Mouse (Mus musculus) forelimb bud, embryonic 11.5 days (tissue): ENCODE measurements at regions not wholly inside any gene's neighbourhood (a gene's known extent, or its start where the extent isn't known, plus 50 kb on each side); places are given as distances from the start of the nearest gene placed in this dataset.
"Not testable (repeated sequence)": the region's sequence is repeated elsewhere in the genome, so short reads cannot be mapped to it uniquely, and the experiment has no call there.

Experiments used
- DNase-seq: peaks from one replicate; pipeline ENCODE4 v3.0.0-alpha.2; 2012; ENCODE audit warnings: low read depth, low spot score

DNA sequence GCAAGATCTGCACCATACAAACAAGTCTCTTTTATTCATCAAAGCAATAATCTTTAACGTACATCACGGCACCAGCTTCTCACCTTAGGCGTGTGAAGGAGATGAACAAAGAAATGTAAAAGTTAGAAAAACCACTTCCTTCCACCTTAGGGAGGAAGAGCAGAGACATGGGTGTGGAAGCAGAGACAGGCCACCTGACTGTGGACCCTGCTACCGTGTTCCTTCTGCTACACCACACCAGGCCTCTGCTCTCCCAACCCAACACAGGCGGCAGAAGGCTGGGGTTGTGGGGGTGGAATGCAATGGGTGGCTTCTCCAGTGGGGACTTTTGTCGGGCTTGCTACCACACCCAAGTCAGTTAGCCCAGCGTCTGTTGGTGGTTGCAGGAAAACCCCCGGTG is 540.2 kb upstream of the Gm10131 start:
- no peak for DNase-seq

DNA sequence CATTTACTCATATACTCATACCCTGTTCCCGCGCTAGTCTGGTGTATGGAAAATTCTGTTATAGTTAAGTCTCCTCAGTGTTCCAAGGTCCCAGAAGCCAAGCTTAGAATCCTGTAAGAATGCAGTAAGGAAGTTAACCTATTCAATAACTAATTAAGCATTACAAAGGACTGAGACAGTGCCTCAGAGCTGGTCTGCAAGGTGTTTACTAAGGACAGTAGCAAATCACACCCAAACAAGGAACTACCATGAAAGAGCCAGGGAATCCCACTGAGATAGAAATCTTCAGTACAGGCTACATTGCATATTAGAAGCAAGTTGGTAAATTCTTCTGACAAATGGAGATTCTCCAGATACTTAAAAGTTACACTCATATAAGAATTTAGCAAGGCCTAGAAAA is 516.7 kb upstream of the Gm10131 start:
- DNase-seq, result not testable (repeated sequence)

- no peak for DNase-seq
These were observed 514.1 kb upstream of the Gm10131 start for GRCm38 (mm10) chr8:34625670-34626069.

GRCm38 (mm10) chr8:34623783-34624182 is 512.2 kb upstream of the Gm10131 start:
- no peak for DNase-seq

DNA sequence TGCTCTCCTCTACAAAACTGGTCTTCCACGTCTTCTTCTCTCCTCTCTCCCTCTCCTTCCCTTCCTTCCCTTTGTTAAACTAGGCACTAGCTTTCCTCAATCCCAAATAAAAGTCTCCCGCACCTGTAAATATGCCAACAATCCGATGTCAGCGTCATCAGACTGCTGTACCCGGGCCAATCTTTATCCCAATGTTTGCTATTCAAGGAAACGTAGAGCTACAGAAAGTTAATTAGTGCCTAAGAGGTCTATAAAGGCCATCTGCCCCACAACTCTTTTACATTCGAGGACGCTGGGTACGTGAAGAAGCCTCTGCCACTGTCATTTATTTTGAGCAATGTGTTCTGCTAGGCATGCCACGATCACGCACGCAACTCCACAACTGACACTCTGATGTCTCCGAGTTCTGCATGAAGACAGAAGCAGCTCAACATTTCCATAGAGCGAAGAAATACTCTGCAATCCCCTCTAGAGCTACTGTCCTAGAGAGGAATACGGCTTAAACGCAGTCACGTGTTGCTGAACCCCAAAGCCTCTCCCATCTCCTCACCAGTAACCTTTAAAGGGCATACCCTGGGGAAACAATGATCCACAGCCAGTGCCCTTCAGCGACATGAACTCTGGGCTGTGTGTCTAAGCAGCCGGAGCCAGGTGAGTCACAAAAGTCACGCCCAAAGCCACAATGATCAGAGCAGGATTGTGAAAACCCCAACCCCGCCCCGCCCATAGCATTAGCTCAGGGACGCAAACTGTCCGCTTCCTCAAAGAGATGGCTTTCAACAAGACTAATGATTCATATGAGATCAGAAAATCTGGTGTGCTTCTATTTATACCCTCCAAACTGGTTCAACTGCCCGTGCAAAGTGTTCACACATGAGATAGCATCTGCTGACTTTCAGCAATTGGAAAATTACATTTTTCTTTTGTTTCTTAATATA is 510.9 kb upstream of the Gm10131 start:
- no peak for DNase-seq

GRCm38 (mm10) chr8:34618046-34618445 is 506.5 kb upstream of the Gm10131 start:
- DNase-seq, result no peak

DNA sequence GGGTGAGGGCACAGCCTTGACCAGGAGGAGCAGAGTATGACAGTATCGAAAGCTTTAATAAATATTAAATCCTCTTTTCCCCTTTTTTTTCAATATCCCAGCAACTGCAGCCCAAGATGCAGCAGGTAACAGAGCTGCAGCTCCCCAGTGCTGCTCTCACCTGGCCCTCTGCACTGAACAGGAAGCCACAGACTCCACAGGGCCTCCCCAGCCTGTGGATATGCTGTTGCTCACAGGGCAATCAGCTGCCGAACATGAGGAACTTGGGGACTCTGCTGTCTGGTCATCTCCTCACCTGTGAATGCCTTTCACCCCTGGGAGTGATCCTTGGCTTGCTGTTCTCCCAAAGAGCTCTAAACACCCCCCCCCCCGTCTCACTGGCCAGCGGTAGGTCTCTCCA is 503.4 kb upstream of the Gm10131 start:
- DNase-seq, result no peak

- no peak for DNase-seq
These were observed 502.5 kb upstream of the Gm10131 start for GRCm38 (mm10) chr8:34614031-34614526.

DNA sequence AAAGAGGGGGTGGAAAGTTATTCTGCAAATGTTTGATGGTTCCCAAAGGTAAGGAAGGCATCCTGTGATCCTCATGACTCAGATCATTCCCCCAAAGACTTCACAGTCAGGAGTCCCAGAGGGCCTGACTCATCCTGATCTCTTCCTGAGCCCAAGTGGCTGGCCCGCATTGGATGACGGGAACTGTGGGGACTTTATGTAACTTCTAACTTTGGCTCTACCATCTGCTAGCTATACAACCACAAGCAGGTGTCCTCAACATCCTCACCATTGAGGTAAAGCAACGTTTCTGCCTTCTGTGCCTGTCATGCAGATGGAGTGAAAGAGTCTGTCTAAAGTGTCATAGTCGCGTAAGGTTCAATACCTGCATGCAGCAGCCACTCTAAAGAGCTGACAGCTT is 501.6 kb upstream of the Gm10131 start:
- DNase-seq, result no peak

- DNase-seq, result no peak
These were observed 500.9 kb upstream of the Gm10131 start for GRCm38 (mm10) chr8:34612396-34612795.

- no peak for DNase-seq
These were observed 498.6 kb upstream of the Gm10131 start for GRCm38 (mm10) chr8:34610186-34610585.

GRCm38 (mm10) chr8:34607426-34607825 is 495.9 kb upstream of the Gm10131 start:
- no peak for DNase-seq

GRCm38 (mm10) chr8:34605031-34605430 is 493.5 kb upstream of the Gm10131 start:
- DNase-seq, result no peak

DNA sequence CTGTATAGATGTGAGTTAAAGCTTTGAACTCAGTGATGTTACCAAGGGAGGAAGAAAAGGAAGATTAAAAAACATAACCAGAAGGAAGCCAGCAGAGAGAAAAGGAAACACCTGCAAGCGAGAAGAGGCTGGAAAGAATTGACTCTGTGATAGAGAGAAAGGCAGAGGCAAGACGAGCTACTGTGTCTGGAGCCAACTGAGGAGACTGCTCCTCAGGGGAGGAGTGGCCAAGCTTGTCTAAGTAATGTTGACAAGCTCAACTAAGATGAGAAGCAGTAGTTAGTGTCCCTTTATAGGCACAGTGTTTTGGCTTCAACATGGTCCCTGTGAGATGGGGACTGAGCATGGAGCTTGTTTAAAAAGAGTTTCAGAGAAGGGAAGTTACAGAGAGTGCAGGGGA is 493.0 kb upstream of the Gm10131 start:
- no peak for DNase-seq

DNA sequence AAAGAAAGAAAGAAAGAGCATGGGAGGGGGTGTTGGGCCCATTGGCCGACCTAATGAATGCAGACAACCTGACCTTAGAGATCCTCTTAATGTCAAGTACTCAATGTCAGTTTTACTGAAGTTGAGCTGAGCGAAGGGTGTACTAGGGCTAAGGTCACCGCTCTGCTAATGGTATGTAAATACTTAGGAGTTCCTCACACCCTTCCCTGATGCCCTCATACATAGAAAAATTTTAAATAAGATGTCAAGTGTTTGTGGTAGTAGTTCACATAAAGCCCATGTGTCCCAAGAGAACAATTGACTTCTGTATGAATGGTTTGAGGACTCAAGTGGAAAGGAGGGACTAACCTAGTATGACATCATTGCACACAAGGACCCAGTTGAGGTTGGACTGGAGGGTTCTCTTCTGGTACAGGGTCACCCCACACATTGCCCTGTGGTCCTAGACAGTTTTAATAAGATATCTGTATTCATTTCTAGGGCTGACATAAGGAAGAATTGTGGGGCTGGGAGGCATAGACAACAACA is 490.0 kb upstream of the Gm10131 start:
- DNase-seq, result no peak

- DNase-seq, result no peak
These were observed 489.3 kb upstream of the Gm10131 start for GRCm38 (mm10) chr8:34600880-34601279.

DNA sequence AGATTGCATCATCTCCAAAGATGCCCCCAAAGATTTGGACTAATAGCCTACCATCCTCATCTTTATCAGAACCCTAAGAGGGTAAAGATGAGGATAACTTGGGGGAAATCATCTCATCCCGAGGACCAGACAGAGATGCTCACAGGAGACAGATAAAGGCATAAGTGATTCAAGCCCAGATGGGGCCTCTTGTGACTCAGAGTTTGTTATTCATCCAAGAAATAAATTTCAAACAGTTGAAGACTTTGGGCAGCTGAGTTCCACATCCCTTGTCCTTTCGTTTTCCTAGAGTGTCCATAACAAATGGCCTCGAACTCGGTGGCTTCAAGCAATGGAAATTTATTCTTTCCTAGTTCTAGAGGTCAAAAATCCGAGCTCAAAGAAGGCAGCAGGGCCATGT is 485.1 kb upstream of the Gm10131 start:
- no peak for DNase-seq

DNA sequence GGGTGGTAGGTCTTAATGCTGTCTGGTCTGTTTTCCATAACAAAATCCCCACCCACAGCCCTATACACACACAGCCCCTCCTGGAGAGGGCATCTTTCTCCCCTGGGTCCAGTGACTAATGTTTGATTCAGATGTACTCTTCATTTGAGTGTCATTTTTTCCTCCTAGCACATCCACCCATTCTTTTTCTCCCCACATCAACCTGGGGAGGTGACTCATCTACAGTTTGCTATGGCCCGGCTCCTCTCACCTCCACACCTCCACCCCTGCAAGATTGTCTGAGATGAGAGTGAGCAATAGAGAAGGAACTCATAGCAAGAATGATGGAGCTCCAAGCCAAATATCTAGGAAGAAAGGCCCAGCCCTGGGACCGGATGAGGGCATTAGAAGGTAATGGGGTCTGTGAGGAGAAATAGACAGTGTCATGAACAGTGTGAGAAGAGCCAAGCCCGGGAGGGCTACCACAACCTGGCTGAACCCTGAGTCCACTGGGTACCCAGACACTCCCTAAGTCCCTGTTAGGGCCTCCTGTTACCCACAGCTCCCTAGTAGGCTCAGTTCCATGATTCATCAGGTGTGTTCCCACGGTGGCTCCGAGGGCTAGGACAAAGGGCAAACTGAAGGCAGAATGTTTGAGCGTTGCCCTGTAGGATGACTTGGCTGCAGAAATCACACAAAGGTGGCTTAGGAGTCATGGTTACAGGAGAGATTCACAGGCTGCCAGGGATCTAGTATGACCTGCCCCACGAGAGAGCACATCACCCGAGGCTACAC is 479.6 kb upstream of the Gm10131 start:
- no peak for DNase-seq

DNA sequence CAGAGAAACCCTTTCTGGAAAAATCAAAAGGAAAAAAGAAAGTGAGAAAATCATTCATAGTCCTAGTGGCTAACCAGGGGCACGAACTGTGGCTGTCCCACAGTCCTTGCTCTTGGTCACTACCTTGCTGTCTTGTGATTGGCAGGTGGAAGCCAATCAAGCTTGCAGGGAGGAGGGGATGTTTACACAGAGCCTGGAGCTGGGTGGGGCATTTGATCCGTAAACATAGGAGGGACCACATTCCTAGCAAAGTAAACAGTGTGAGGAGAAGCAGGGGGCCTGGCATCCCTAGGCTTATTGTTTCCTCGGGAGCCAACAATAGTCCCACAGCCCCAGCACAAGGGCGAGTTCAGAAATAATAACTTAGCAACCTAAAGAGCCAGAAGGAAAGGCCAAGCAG is 466.5 kb upstream of the Gm10131 start:
- DNase-seq, result no peak

DNA sequence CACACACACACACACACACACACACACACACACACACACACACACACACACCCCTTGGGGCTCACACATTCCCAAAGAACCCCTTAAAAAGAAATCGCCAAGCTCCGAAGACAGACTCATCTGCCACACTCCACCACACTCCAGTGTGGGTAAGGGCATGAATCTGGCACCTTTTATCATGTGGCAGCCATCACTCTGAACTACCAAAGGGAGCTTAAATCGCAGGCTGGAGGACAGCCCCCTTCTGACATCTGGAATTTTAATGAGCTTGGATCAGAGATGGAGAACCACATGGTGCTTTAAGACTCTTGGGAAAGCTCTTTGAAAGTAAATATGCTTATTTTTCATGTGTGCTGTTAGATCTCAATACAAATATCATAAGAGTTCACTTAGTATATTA is 462.5 kb upstream of the Gm10131 start:
- peak; percentile 59 for DNase-seq

DNA sequence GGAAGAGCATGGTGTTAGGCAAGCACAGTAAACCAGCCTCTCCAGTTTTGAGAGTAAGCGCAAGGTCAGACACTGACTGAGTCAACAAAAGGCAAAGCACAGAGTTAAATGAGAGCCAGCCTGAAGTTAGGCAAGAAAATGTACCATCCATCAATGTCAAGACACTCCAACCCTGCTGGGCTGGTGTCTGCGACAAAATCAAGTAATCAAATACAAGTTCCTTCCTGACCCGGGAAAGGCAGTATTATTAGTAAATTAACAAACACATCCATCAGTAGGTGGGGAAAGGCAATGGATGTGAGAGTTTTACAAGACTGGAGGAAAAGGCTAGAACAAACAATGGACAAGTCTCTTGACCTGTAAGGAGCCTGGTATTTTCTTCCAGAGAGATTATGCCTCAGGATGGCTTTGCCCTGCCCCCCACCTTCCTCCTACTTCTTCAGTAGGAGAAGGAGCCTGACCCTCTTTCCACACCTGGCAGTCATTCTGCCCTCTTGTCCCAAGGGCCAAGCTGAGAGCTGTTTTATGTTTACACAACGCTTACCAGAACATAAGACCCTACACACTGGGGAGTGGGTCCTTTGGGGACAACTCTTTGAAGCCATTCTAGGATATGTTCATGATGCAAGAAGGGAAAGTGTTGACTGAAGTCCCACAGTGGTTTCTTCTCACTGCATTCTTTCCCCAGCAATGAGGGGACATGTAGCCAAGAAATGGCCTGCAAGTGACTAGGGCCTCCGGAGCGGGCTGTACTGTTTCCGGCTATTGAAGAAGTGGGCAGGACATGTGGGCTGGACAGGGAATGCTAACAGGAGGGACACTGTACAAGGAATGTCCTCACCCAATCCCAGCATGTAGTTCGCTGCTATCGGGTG is 461.7 kb upstream of the Gm10131 start:
- DNase-seq, result peak; percentile 49
